Mouse (Mus musculus): Measurements from ENCODE around the gene A930004D18Rik. TPM values are rescaled to one million over a fixed set of nuclear protein-coding genes. Genes with fewer than 3 reads are reported as not detected.

The A930004D18Rik gene
- polyA plus RNA-seq, 1 experiment: 1.7 TPM

DNA sequence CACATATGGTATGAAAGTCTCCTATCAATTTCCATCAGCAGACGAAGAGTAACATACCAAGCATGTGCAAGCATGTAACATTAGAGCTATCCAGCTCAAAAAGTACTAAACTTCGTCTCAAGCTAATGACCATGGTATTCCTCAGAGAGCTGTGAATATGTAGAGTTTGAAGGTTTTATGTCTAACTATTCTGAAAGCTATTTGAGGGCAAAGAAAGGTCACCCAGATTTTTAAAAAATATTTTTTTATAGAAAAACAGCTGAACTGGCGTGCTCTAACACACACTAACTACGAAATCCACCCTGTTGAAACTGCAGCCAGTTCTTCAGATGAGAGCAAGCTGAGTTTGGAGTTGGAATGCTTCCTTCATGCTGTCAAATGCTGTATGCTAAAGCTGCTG lies 33.3 kb downstream of the A930004D18Rik start:
- peak; percentile 36 for DNase-seq

DNA sequence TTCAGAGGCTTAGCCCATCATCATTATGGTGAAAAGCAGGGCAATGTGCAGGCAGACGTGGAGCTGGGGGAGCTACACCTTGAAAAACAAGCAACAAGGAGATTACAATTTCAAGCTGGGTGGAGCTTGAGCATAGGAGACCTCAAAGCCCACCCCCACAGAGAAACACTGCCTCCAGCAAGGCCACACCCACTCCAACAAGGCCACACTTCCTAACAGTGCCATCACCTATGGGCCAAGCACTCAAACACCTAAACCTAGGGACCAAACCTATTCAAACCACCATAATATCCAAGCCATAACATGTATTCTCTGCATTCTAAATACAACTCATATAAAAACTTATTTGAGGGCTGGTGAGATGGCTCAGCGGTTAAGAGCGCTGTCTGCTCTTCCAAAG lies 35.2 kb downstream of the A930004D18Rik start:
- Histone ChIP-seq H3K27ac (ENCODE audit: insufficient read depth, low read depth, low read length) (no peak overlapping the region), H3K4me1 (ENCODE audit: control insufficient read depth, insufficient read depth, low read length) (no peaks in the 10 kb centered on the region), H3K27me3 (replicated peaks; ENCODE audit: control insufficient read depth, insufficient read depth, low read length) (no peaks in the 10 kb centered on the region), H3K4me3 (ENCODE audit: insufficient read depth, low read depth, low read length) (no peak overlapping the region), H3K36me3 (ENCODE audit: control insufficient read depth, insufficient read depth, low read length) (no peaks in the 10 kb centered on the region)
- no peak for DNase-seq
- WGBS: over 99% methylated on average over 3 of the region's 3 CpGs
- TF ChIP-seq POLR2A (IDR thresholded peaks at IDR 0.05; ENCODE audit: low read depth, low read length): no peak
- no peak for TF ChIP-seq CTCF (conservative IDR thresholded peaks at IDR 0.05; ENCODE audit: insufficient read depth, insufficient read length, low read depth, low read length)

More for the DNA sequence above, 33.3 kb downstream of the A930004D18Rik start:
- Histone ChIP-seq H3K27ac (ENCODE audit: insufficient read depth, low read depth, low read length) (no peak overlapping the region), H3K27me3 (replicated peaks; ENCODE audit: control insufficient read depth, insufficient read depth, low read length) (no peaks in the 10 kb centered on the region), H3K36me3 (ENCODE audit: control insufficient read depth, insufficient read depth, low read length) (no peaks in the 10 kb centered on the region), H3K4me1 (ENCODE audit: control insufficient read depth, insufficient read depth, low read length) (no peaks in the 10 kb centered on the region), H3K4me3 (ENCODE audit: insufficient read depth, low read depth, low read length) (no peak overlapping the region)
- 72% methylated on average over 4 of the region's 4 CpGs for WGBS
- TF ChIP-seq POLR2A (IDR thresholded peaks at IDR 0.05; ENCODE audit: low read depth, low read length) (no peak), CTCF (conservative IDR thresholded peaks at IDR 0.05; ENCODE audit: insufficient read depth, insufficient read length, low read depth, low read length) (no peak)

DNA sequence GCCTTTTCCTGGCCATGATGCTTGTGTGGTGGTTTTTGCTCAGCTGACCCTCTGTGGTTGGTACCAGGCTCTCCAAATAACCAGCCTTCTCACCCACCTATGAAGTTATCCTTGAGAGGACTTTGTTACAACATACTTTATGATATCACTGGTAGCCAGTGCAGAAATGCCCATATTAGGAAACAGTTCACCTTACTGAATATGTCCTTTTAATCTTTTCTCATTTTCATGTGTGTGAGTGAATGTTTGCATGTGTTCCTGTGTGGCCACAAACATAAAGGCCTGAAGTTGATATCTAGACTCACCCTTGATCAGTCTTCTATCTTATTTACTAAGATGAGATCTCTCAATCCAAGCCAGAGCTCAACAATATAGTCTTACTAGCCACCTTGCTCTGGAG lies 40.7 kb downstream of the A930004D18Rik start, which contains the start of gene H2al2a:
H2al2a (minus strand) TSS at position 101 of the 400 bp plus-strand sequence.
- TF ChIP-seq POLR2A (IDR thresholded peaks at IDR 0.05; ENCODE audit: low read depth, low read length) (no peak), CTCF (conservative IDR thresholded peaks at IDR 0.05; ENCODE audit: insufficient read depth, insufficient read length, low read depth, low read length) (no peak)
- DNase-seq: no peak
- no peaks in the 10 kb centered on the region for H3K36me3 ChIP-seq (ENCODE audit: control insufficient read depth, insufficient read depth, low read length)
- H3K4me1 ChIP-seq (ENCODE audit: control insufficient read depth, insufficient read depth, low read length): no peaks in the 10 kb centered on the region
- no peak within 1 kb of the TSS for H3K4me3 ChIP-seq (ENCODE audit: insufficient read depth, low read depth, low read length)
- H3K27ac ChIP-seq (ENCODE audit: insufficient read depth, low read depth, low read length): no peak within 1 kb of the TSS
- no peaks in the 10 kb centered on the region for H3K27me3 ChIP-seq (replicated peaks; ENCODE audit: control insufficient read depth, insufficient read depth, low read length)

DNA sequence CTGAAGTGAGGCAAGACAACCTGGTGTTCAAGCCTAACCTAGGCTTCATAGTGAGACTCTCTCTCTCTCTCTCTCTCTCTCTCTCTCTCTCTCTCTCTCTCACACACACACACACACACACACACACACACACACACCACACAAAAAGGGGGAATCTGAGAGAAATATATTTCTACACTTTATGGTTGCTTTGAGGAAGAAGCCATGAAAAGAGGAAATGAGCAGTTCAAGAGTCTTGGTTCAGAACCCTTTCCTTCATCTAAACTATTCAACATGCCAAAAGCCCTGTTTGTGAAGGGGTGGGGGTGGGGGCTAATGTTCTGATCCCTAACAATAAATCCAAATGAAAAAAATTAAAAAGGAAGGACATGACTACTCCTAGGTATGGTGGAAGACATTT lies 48.0 kb downstream of the A930004D18Rik start:
- no peak for DNase-seq
- H3K4me3 ChIP-seq (ENCODE audit: insufficient read depth, low read depth, low read length): no peak overlapping the region
- H3K36me3 ChIP-seq (ENCODE audit: control insufficient read depth, insufficient read depth, low read length): no peaks in the 10 kb centered on the region
- H3K27ac ChIP-seq (ENCODE audit: insufficient read depth, low read depth, low read length): no peak overlapping the region
- no peaks in the 10 kb centered on the region for H3K4me1 ChIP-seq (ENCODE audit: control insufficient read depth, insufficient read depth, low read length)
- H3K27me3 ChIP-seq (replicated peaks; ENCODE audit: control insufficient read depth, insufficient read depth, low read length): no peaks in the 10 kb centered on the region
- TF ChIP-seq POLR2A (IDR thresholded peaks at IDR 0.05; ENCODE audit: low read depth, low read length) (no peak), CTCF (conservative IDR thresholded peaks at IDR 0.05; ENCODE audit: insufficient read depth, insufficient read length, low read depth, low read length) (no peak)

DNA sequence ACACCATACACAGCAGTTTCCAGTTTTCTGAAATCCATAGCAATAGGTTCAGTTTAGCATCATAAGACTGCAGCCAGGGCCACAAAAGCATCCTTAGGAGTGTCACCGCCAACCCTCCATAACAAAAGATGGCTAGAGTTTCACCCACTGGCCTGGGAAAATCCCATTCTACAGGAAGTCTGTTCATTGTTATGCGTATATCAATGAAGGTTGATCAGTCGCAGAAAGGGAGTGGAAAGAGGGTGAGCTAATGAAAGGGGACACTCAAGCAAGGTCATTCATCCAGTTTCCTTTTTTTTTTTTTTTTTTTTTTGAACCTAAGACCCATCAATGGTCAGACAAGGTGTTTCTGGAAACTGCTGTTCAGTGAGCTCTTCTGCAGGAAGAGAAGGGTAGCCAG lies 48.4 kb downstream of the A930004D18Rik start:
- H3K36me3 ChIP-seq (ENCODE audit: control insufficient read depth, insufficient read depth, low read length): no peaks in the 10 kb centered on the region
- WGBS: 84% methylated on average over 3 of the region's 3 CpGs
- DNase-seq: no peak

DNA sequence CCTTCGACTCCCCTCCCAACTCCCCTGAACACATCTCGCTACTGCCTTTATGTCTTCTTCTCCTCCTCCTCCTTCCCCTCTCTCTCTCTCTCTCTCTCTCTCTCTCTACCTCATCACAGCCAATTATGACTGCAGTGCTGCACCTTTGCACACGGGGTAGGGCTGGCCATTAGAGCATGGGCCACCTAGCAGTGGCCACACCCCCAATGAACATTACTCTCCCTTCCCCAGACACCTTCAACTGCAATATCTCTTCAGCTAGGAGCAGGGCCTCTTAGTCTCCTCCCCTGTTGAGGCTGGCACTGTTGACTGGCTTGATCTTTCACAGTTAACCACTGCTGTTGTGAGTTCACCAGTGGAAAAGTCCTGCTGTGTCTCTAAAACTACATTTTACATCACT lies 50.8 kb downstream of the A930004D18Rik start:
- Histone ChIP-seq H3K27me3 (replicated peaks; ENCODE audit: control insufficient read depth, insufficient read depth, low read length) (no peaks in the 10 kb centered on the region), H3K27ac (ENCODE audit: insufficient read depth, low read depth, low read length) (no peak overlapping the region), H3K4me1 (ENCODE audit: control insufficient read depth, insufficient read depth, low read length) (no peaks in the 10 kb centered on the region), H3K4me3 (ENCODE audit: insufficient read depth, low read depth, low read length) (no peak overlapping the region), H3K36me3 (ENCODE audit: control insufficient read depth, insufficient read depth, low read length) (no peaks in the 10 kb centered on the region)
- WGBS: 78% methylated on average over 3 of the region's 3 CpGs
- TF ChIP-seq CTCF (conservative IDR thresholded peaks at IDR 0.05; ENCODE audit: insufficient read depth, insufficient read length, low read depth, low read length) (no peak), POLR2A (IDR thresholded peaks at IDR 0.05; ENCODE audit: low read depth, low read length) (no peak)
- DNase-seq: no peak

More for the DNA sequence above, 48.4 kb downstream of the A930004D18Rik start:
- H3K4me1 ChIP-seq (ENCODE audit: control insufficient read depth, insufficient read depth, low read length): no peaks in the 10 kb centered on the region
- no peak overlapping the region for H3K4me3 ChIP-seq (ENCODE audit: insufficient read depth, low read depth, low read length)
- no peak for TF ChIP-seq POLR2A (IDR thresholded peaks at IDR 0.05; ENCODE audit: low read depth, low read length)
- TF ChIP-seq CTCF (conservative IDR thresholded peaks at IDR 0.05; ENCODE audit: insufficient read depth, insufficient read length, low read depth, low read length): no peak
- H3K27me3 ChIP-seq (replicated peaks; ENCODE audit: control insufficient read depth, insufficient read depth, low read length): no peaks in the 10 kb centered on the region
- H3K27ac ChIP-seq (ENCODE audit: insufficient read depth, low read depth, low read length): no peak overlapping the region

DNA sequence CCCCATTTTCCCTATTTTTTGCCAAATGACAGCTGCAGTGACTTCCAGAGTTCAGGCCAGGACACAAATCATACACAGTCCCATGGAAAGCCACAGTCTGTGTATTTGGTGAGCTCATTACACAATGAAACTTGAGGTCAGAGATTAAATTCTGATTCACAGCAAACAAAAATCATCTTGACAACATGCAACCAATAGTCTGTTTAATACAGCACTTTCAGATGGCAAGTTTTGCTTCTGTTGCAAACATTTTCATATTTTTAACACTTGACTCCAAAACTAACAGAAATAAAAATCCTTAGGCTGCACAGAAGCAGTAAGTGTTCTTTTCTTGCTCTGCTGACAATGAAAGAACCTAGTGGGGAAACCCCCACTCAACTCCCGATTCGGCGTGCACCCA lies 52.8 kb downstream of the A930004D18Rik start:
- no peak overlapping the region for H3K4me3 ChIP-seq (ENCODE audit: insufficient read depth, low read depth, low read length)
- H3K27me3 ChIP-seq (replicated peaks; ENCODE audit: control insufficient read depth, insufficient read depth, low read length): no peaks in the 10 kb centered on the region
- 85% methylated on average over 3 of the region's 3 CpGs for WGBS
- no peak for TF ChIP-seq POLR2A (IDR thresholded peaks at IDR 0.05; ENCODE audit: low read depth, low read length)
- TF ChIP-seq CTCF (conservative IDR thresholded peaks at IDR 0.05; ENCODE audit: insufficient read depth, insufficient read length, low read depth, low read length): no peak
- no peaks in the 10 kb centered on the region for H3K4me1 ChIP-seq (ENCODE audit: control insufficient read depth, insufficient read depth, low read length)
- no peaks in the 10 kb centered on the region for H3K36me3 ChIP-seq (ENCODE audit: control insufficient read depth, insufficient read depth, low read length)
- DNase-seq: peak; percentile 20
- H3K27ac ChIP-seq (ENCODE audit: insufficient read depth, low read depth, low read length): no peak overlapping the region

DNA sequence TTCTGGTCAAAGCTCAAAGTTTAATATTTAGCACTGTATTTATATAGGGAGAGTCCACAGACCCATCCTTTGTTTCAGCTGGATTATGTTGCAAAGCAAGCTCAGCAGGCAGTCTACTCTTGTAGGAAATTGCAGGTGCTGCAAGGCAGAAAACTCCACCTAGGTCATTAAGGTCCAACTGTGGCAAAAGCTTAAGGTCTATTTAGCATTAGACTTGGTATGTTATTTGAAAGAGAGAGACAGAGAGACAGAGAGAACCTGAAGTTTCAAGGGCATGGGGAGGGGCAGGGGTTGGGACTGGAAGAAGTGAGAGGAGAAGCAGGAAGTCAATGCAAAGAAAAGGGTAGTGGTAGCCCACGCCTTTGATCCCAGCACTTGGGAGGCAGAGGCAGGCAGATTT lies 54.8 kb downstream of the A930004D18Rik start:
- Histone ChIP-seq H3K27me3 (replicated peaks; ENCODE audit: control insufficient read depth, insufficient read depth, low read length) (no peaks in the 10 kb centered on the region), H3K27ac (ENCODE audit: insufficient read depth, low read depth, low read length) (no peak overlapping the region), H3K36me3 (ENCODE audit: control insufficient read depth, insufficient read depth, low read length) (no peaks in the 10 kb centered on the region), H3K4me3 (ENCODE audit: insufficient read depth, low read depth, low read length) (no peak overlapping the region), H3K4me1 (ENCODE audit: control insufficient read depth, insufficient read depth, low read length) (no peaks in the 10 kb centered on the region)
- WGBS: 96% methylated on average over 1 of the region's 1 CpGs
- no peak for DNase-seq
- TF ChIP-seq CTCF (conservative IDR thresholded peaks at IDR 0.05; ENCODE audit: insufficient read depth, insufficient read length, low read depth, low read length): no peak
- no peak for TF ChIP-seq POLR2A (IDR thresholded peaks at IDR 0.05; ENCODE audit: low read depth, low read length)

Data from kidney, adult 2 months (tissue).